Mouse (Mus musculus) liver, adult (tissue): ENCODE measurements around the gene Ppox.

Source experiments
- GATA4 ChIP-seq: IDR thresholded peaks from 2 replicates; pipeline ENCODE4 v1.6.1; 2014; ENCODE audit warnings: mild to moderate bottlenecking, low read length; ENCODE audit not compliant: insufficient replicate concordance

Ppox gene

DNA sequence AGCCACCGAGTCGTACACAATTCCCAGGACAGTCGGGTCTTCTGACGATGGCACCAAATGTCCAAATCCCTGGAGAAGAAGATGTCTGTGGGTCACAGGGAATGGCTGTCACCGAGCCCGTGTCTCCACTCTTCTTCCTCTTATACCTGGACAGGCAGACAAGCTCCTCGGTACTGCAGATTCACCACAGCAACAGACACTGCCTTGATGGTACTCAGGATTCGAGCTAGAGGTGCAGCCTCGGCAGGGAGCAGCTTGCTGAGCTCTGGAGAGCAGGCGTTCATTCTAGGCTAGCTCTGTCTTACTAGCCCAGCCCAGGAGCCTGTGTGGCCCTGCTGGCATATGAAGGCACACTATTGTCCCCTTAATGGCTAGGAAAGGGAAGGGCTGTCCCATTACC, 3.2 kb downstream of the Ppox start:
- no peak for TF ChIP-seq GATA4

DNA sequence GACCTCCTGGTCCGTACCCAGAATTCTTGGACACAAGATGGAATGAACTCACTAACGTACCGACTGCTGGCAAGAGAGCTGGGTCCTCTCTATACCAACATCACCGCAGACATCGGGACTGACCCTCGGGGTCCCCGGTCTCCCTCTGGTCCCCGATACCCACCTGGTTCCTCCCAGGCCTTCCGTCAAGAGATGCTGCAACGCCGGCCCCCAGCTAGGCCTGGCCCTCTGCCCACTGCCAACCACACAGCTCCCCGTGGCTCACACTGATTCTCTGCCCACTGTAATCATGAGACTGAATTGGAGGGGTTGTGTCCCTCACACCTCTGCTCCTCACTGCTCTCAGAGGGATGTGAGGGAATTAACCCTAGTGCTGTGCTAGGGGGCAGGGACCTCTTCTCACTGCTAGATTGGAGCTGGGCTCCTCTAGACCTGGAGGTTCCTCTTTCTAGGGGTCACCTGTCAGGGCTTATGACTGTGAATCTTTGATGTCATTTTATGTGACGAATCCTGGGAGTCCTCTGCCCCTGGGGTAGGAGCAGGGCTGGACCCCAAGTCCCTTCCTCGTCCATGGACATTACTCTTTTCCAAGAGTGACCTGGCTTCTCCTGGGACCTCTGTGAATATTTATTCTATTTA, 4.8 kb downstream of the Ppox start:
- TF ChIP-seq GATA4: no peak

DNA sequence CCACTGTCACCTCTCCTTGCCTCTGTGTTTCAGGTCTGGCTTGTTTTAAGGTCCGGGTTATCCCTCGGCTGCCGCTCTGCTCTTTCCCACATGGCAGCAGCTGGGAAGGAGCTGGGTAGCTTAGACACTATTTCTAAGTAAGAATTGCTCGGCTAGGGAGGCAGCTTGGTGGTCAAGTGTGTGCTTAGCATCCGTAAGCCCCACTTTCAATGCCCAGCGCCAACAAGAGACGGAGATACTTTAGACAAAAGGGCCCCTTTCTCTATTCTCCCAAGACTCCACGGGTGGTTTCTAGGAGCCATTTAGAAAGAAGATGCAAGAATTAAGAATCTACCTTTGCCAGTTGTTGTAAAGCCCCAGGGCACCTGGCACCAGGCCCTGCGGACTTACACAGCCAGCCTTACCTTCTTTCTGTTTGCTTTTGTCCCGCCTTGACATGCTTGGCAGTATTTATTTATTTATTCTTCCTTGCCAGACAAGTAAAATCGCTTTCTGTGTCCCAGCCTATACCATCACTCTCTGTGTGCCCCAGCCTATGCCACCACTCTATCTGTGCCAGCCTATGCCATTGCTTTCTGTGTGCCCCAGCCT, 5.7 kb downstream of the Ppox start:
- no peak for TF ChIP-seq GATA4

DNA sequence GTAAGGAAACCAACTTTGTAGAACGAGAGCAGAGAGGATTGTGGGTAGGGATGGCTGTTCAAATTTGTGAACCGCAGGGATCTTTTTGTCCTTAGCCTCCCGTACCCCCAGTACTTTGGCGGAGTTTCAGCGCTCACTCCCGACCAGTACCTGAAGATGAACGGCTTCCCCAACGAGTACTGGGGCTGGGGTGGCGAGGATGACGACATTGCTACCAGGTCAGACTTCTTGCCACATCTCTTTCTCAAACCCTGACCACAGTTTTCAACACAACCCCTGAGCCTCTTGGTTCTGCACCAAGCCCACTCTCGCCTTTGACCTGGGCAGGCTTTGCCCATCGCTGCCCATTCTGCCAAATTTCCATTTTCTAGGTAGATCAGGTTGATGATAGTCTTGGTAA, 6.8 kb downstream of the Ppox start:
- TF ChIP-seq GATA4: no peak

DNA sequence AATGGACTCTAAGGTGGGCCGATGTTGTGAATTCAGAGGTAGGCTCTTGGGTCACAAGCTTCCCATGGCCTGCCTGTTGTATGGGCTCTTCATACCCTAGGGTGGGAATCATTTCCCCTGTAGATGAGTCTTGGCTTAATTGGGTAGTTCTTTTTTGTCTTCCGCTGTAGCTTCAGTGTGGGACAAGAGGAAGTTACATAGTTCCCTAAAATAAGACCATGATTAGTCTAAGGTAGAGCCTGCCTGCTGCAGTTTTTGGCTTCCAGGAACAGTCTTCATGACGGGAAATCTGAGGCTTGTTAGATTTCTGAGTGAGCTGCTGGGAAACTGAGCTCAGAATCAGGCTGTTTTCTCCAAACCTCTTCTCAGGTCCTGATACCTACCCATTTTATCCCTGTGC, 8.9 kb downstream of the Ppox start:
- no peak for TF ChIP-seq GATA4

DNA sequence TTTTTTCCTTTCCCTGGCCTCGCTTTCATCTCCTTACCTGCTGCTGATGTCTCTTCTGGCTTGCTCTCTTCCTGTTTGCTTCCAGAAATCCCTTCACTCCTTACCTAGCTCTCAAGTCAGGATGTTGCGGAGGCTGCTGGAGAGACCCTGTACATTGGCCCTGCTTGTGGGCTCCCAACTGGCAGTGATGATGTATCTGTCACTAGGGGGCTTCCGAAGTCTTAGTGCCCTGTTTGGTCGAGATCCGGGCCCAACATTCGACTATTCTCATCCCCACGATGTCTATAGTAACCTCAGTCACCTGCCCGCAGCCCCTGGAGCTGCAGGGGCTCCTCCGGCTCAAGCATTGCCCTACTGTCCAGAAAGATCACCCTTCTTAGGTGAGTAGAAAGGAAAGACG, 9.4 kb downstream of the Ppox start:
- TF ChIP-seq GATA4: no peak

DNA sequence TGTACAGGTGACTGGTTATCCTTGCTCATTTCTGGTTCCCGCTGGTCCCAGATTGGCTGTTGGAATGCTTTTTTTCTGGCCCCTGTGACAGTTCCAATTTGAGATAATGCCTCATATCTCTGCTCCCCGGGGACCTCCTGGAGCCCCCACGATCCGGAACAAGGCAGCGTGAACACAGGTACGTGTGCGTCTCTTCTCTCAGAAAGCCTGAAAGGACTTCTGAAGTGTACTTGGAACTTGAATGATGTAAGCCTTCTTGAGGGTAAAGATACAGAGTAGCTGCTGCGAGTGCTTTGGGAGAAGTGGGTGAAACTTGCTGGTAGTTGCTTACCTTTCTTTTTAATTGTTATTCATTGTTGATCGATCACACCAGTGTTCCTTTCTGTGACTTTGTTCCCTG, 9.8 kb downstream of the Ppox start:
- TF ChIP-seq GATA4: no peak

DNA sequence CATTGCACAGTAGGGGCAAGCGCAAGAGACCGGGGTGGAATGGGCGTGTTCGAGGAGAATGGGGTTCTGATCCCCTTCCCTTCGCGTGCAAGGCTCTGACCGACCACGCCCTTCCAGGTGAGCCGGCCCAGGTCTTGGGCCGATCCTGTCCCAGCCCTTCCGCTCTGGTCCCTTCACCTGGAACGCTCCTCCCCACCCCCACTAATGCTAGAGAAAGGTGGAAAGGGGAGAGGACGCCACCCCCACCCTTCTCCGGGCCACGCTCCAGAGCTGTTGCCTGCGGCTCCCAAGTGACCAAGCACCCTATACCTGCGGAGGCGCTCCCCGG, 10.4 kb downstream of the Ppox start:
- no peak; the same call in 1 of the 2 replicates for TF ChIP-seq GATA4

DNA sequence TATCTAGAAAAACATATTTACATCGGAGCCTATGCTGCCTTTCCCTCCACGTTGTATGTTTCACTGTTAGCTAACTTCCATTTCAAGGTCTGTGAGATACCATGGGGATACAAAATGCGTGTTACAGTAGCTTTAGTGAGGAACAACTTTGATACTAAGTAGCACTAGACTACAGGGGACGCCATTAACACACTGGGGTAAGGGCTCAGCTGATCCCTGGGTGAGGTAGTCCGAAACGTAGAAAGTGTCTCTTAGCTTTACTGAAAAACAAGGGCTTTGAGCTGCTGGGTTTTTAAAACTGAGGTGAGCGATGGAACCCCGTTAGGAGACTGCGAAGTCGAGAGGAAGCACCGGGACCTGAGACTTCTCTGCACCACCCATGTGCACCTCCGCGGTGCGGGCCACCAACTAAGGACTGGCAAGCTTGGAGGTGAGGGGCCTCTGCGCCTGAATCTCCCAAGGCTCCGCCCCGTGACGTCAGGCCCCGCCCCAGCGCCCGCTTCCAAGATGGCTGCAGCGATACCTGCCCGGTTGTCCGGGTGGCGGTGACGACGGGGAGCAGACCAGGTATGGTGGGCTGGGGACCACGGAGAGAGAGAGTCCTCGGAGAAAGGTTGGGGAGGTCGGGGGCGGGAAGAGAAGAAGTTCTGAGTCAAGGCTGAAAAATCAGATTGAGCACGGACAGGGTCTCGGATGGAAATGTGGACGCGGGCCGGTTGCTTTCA, 11.0 kb downstream of the Ppox start, which contains the start of gene B4galt3:
Gene B4galt3 (plus strand): TSS at position 481 of the 725 bp plus-strand sequence.
- no peak; the same call in 1 of the 2 replicates for TF ChIP-seq GATA4

DNA sequence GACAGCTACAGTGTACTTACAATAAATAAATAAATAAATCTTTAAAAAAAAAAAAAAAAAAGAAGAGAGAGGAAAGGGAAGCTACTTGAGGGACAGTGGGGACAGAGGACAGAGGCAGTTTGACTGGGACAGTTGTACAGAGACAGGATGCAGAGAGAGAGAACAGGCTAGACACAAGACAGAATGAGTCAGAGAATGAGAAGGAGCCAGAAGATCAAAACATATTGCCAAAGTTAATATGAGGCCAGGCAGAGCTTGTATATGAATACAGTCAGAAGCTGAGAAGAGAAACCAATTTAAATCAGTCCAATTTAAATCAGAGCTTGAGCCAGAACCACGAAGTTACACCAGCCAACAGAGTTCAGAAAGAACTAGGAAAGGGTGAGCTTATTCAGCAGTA, 12.6 kb downstream of the Ppox start:
- TF ChIP-seq GATA4: no peak

DNA sequence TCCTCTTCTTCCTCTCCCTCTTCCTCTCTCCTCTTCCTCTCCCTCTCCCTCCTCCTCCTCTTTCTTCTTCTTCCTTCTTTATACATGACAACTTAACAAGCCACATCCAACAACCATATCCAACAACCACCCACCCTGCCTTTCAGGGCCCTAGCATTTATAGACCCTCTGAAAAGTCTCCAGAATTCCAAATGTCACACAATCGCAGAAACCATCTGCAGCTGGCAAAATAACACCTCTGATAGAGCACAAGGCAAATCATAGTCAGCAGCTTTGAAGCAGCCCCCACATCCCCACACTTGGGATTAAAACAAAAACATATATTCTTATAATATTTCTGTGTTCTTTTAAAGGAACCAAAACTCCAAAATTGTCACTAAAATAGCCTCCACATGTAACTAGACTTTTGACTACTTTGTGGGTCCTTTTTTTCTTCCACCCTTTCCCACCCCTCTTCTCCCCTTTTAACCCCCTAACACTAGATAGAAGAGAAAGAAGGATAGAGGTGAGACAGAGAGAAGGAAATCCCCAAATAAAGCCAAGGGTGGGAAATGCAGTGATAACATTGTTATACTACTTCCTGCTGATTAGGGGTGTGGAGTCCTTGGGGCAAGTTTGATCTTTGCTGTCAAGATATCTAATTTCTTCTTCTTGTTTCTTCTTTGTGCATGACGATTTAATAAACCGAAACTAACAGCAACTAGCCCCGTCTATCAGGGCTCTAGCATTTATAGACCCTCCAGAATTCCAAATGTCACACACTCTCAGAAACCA, 14.8 kb downstream of the Ppox start:
- peak; percentile 92 for TF ChIP-seq GATA4

DNA sequence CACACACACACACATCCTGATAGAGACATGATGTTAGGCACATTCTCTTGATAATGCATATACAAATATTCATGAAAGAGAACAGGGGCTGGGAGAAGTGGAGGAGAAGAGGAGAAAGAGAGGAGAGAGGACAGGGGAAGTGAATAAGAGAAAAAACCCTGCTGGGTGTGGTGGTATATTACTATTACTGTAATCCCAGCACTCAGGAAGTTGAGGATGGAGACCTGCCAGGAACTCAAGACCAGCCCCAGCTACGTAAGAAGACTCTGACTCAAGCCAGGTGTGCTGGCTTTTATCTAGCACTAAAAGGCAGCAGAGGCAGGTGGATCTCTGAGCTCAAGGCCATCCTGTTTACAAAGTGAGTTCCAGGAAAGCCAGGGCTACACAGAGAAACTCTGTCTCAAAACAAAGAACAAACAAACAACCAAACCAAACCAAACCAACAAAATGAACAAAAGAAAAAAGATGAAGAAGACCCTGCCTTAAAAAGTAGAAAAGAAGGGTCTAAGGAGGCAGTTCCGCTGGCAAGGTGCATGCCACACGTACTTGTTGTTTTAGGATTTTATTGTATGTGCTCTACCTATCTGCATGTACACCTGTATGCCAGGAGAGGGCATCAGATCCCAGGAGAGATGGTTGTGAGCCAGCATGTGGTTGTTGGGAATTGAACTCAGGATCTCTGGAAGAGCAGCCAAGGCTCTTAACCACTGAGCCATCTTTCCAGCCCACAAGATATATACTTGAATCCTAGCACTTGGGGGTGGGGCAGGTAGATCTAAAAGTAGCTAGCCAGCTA, 17.1 kb downstream of the Ppox start:
- TF ChIP-seq GATA4: no peak

DNA sequence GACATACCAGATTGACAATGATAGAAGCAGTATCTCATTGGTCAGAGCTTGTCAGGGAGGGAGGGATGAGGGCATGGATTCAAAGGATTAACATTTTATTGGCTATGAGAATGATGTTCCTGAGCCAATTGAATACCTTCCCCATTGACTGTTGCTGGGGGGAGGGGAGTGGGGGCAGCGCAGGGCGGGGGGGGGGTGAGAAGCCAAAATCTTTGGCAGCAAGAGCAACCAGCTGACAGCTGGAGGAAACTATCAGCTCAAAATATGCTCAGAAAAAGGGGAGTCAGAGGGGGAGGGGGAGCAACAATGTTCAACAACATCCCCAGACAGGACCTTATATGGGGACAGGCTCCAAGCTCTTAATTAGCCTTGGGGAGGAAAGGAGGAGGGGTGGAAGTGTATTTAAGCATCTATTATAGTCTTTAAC, 17.8 kb downstream of the Ppox start:
- no peak for TF ChIP-seq GATA4

DNA sequence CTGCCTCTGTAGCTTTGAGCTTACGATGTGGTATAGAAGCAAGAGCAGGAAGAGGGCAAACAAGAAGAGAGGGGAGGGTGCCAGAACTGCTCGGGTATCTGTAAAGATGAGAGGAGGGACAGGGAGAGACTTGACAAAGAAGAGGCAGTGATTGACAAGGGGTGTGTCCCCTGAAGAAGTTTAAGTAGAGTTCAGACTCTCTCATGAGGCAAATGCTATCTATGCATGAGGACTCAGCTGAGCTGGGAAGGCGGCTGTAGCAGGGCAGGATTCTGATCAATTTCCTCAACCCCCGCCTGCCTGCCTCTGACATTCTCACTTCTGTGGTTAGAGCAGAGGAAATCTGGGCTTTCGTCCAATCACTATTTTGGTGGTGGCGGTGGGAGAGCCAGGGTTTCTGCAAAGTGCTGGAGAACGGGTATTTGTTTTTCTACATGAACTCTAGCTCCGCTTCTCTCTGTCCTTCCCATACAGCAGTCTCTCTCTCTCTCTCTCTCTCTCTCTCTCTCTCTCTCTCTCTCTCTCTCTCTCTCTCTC, 18.3 kb downstream of the Ppox start:
- no peak for TF ChIP-seq GATA4

DNA sequence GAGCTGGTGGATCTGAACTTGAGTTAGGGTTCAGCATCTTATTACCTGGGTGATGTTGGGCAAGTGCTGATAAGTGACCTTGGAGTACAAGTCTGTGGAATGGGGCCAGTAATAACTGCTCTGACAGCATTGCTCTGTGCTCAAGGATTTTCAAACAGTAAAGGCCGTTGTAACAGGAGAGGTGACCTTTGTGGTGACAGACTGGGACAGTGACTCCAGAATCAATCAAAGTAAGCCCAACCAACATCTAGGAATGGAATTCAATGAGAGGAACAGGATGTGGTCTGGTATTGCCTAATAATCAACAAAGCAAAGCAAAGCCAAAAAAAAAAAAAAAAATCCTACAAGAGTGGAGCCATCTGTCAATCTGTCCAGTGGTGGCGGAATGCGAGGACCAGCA, 20.7 kb downstream of the Ppox start:
- TF ChIP-seq GATA4: no peak
